Mouse (Mus musculus): ENCODE measurements around the gene Ush2a. TPM values are rescaled to one million over a fixed set of nuclear protein-coding genes. Genes with fewer than 3 reads are reported as not detected.

Ush2a gene
- polyA plus RNA-seq, 1 experiment, result 4.2 TPM

- Histone ChIP-seq H3K36me3 (ENCODE audit: control insufficient read depth, insufficient read depth, low read length) (no peaks in the 10 kb centered on the region), H3K27me3 (ENCODE audit: control insufficient read depth, insufficient read depth, low read length) (no peaks in the 10 kb centered on the region), H3K4me1 (ENCODE audit: control insufficient read depth, insufficient read depth, low read length) (no peaks in the 10 kb centered on the region), H3K27ac (ENCODE audit: control insufficient read depth, insufficient read depth, low read depth, low read length) (no peak overlapping the region), H3K4me3 (ENCODE audit: control insufficient read depth, low read depth, low read length) (no peak overlapping the region)
- no peak for TF ChIP-seq POLR2A (IDR thresholded peaks at IDR 0.05; ENCODE audit: control insufficient read depth, low read depth, low read length)
- TF ChIP-seq CTCF (IDR thresholded peaks at IDR 0.05; ENCODE audit: control insufficient read depth, insufficient read depth, insufficient replicate concordance, low read depth, low read length), result no peak
Measured at GRCm38 (mm10) chr1:188633736-188634135, 371.9 kb downstream of the Ush2a start.

GRCm38 (mm10) chr1:188639666-188640065 is 377.8 kb downstream of the Ush2a start:
- Histone ChIP-seq H3K4me1 (ENCODE audit: control insufficient read depth, insufficient read depth, low read length) (no peaks in the 10 kb centered on the region), H3K27me3 (ENCODE audit: control insufficient read depth, insufficient read depth, low read length) (no peaks in the 10 kb centered on the region)
- TF ChIP-seq CTCF (IDR thresholded peaks at IDR 0.05; ENCODE audit: control insufficient read depth, insufficient read depth, insufficient replicate concordance, low read depth, low read length) (no peak), POLR2A (IDR thresholded peaks at IDR 0.05; ENCODE audit: control insufficient read depth, low read depth, low read length) (no peak)

GRCm38 (mm10) chr1:188643156-188643555 is 381.3 kb downstream of the Ush2a start:
- Histone ChIP-seq H3K4me1 (ENCODE audit: control insufficient read depth, insufficient read depth, low read length) (no peaks in the 10 kb centered on the region), H3K27ac (ENCODE audit: control insufficient read depth, insufficient read depth, low read depth, low read length) (no peak overlapping the region), H3K4me3 (ENCODE audit: control insufficient read depth, low read depth, low read length) (no peak overlapping the region), H3K27me3 (ENCODE audit: control insufficient read depth, insufficient read depth, low read length) (no peaks in the 10 kb centered on the region), H3K36me3 (ENCODE audit: control insufficient read depth, insufficient read depth, low read length) (no peaks in the 10 kb centered on the region)
- TF ChIP-seq CTCF (IDR thresholded peaks at IDR 0.05; ENCODE audit: control insufficient read depth, insufficient read depth, insufficient replicate concordance, low read depth, low read length), result no peak
- no peak for TF ChIP-seq POLR2A (IDR thresholded peaks at IDR 0.05; ENCODE audit: control insufficient read depth, low read depth, low read length)

More at GRCm38 (mm10) chr1:188639666-188640065, 377.8 kb downstream of the Ush2a start:
- Histone ChIP-seq H3K4me3 (ENCODE audit: control insufficient read depth, low read depth, low read length) (no peak overlapping the region), H3K36me3 (ENCODE audit: control insufficient read depth, insufficient read depth, low read length) (no peaks in the 10 kb centered on the region), H3K27ac (ENCODE audit: control insufficient read depth, insufficient read depth, low read depth, low read length) (no peak overlapping the region)

GRCm38 (mm10) chr1:188653001-188653400 is 391.2 kb downstream of the Ush2a start:
- no peaks in the 10 kb centered on the region for H3K27me3 ChIP-seq (ENCODE audit: control insufficient read depth, insufficient read depth, low read length)
- TF ChIP-seq CTCF (IDR thresholded peaks at IDR 0.05; ENCODE audit: control insufficient read depth, insufficient read depth, insufficient replicate concordance, low read depth, low read length) (no peak), POLR2A (IDR thresholded peaks at IDR 0.05; ENCODE audit: control insufficient read depth, low read depth, low read length) (no peak)
- H3K4me1 ChIP-seq (ENCODE audit: control insufficient read depth, insufficient read depth, low read length), result peaks cover 4% of the 10 kb centered on the region; the same call in 1 of the 2 replicates
- no peaks in the 10 kb centered on the region for H3K36me3 ChIP-seq (ENCODE audit: control insufficient read depth, insufficient read depth, low read length)
- H3K27ac ChIP-seq (ENCODE audit: control insufficient read depth, insufficient read depth, low read depth, low read length), result no peak overlapping the region
- no peak overlapping the region for H3K4me3 ChIP-seq (ENCODE audit: control insufficient read depth, low read depth, low read length)

GRCm38 (mm10) chr1:188656121-188656520 is 394.3 kb downstream of the Ush2a start:
- Histone ChIP-seq H3K36me3 (ENCODE audit: control insufficient read depth, insufficient read depth, low read length) (no peaks in the 10 kb centered on the region), H3K4me3 (ENCODE audit: control insufficient read depth, low read depth, low read length) (no peak overlapping the region), H3K27me3 (ENCODE audit: control insufficient read depth, insufficient read depth, low read length) (no peaks in the 10 kb centered on the region), H3K27ac (ENCODE audit: control insufficient read depth, insufficient read depth, low read depth, low read length) (no peak overlapping the region), H3K4me1 (ENCODE audit: control insufficient read depth, insufficient read depth, low read length) (peaks cover 4% of the 10 kb centered on the region; the same call in 1 of the 2 replicates)
- TF ChIP-seq POLR2A (IDR thresholded peaks at IDR 0.05; ENCODE audit: control insufficient read depth, low read depth, low read length) (no peak), CTCF (IDR thresholded peaks at IDR 0.05; ENCODE audit: control insufficient read depth, insufficient read depth, insufficient replicate concordance, low read depth, low read length) (no peak)

- no peaks in the 10 kb centered on the region for H3K36me3 ChIP-seq (ENCODE audit: control insufficient read depth, insufficient read depth, low read length)
- no peak for TF ChIP-seq POLR2A (IDR thresholded peaks at IDR 0.05; ENCODE audit: control insufficient read depth, low read depth, low read length)
- no peak for TF ChIP-seq CTCF (IDR thresholded peaks at IDR 0.05; ENCODE audit: control insufficient read depth, insufficient read depth, insufficient replicate concordance, low read depth, low read length)
- H3K4me1 ChIP-seq (ENCODE audit: control insufficient read depth, insufficient read depth, low read length), result peaks cover 3% of the 10 kb centered on the region; the same call in 1 of the 2 replicates
- H3K27me3 ChIP-seq (ENCODE audit: control insufficient read depth, insufficient read depth, low read length), result no peaks in the 10 kb centered on the region
- H3K27ac ChIP-seq (ENCODE audit: control insufficient read depth, insufficient read depth, low read depth, low read length), result no peak overlapping the region
- H3K4me3 ChIP-seq (ENCODE audit: control insufficient read depth, low read depth, low read length), result no peak overlapping the region
Measured at GRCm38 (mm10) chr1:188659159-188659558, 397.3 kb downstream of the Ush2a start.

GRCm38 (mm10) chr1:188660339-188660738 is 398.5 kb downstream of the Ush2a start:
- Histone ChIP-seq H3K4me3 (ENCODE audit: control insufficient read depth, low read depth, low read length) (no peak overlapping the region), H3K27ac (ENCODE audit: control insufficient read depth, insufficient read depth, low read depth, low read length) (no peak overlapping the region)
- TF ChIP-seq POLR2A (IDR thresholded peaks at IDR 0.05; ENCODE audit: control insufficient read depth, low read depth, low read length), result no peak
- no peak for TF ChIP-seq CTCF (IDR thresholded peaks at IDR 0.05; ENCODE audit: control insufficient read depth, insufficient read depth, insufficient replicate concordance, low read depth, low read length)

GRCm38 (mm10) chr1:188660882-188661281 is 399.1 kb downstream of the Ush2a start:
- Histone ChIP-seq H3K4me3 (ENCODE audit: control insufficient read depth, low read depth, low read length) (no peak overlapping the region), H3K27me3 (ENCODE audit: control insufficient read depth, insufficient read depth, low read length) (no peaks in the 10 kb centered on the region), H3K4me1 (ENCODE audit: control insufficient read depth, insufficient read depth, low read length) (no peaks in the 10 kb centered on the region), H3K36me3 (ENCODE audit: control insufficient read depth, insufficient read depth, low read length) (no peaks in the 10 kb centered on the region), H3K27ac (ENCODE audit: control insufficient read depth, insufficient read depth, low read depth, low read length) (no peak overlapping the region)
- no peak for TF ChIP-seq CTCF (IDR thresholded peaks at IDR 0.05; ENCODE audit: control insufficient read depth, insufficient read depth, insufficient replicate concordance, low read depth, low read length)
- no peak for TF ChIP-seq POLR2A (IDR thresholded peaks at IDR 0.05; ENCODE audit: control insufficient read depth, low read depth, low read length)

More at GRCm38 (mm10) chr1:188660339-188660738, 398.5 kb downstream of the Ush2a start:
- Histone ChIP-seq H3K4me1 (ENCODE audit: control insufficient read depth, insufficient read depth, low read length) (no peaks in the 10 kb centered on the region), H3K27me3 (ENCODE audit: control insufficient read depth, insufficient read depth, low read length) (no peaks in the 10 kb centered on the region), H3K36me3 (ENCODE audit: control insufficient read depth, insufficient read depth, low read length) (no peaks in the 10 kb centered on the region)
